Mouse (Mus musculus) embryonic facial prominence, embryonic 10.5 days (tissue): ENCODE results near the gene Tspan17. TPM values are rescaled to one million over a fixed set of nuclear protein-coding genes. Genes with fewer than 3 reads are reported as not detected.

Experiments used
- polyA plus RNA-seq: library from polyadenylated mRNA; unstranded; fragments of >200 nt; fragmentation: Nextera tagmentation; extraction: Ambion mirVana; gene quantifications from 2 replicates; pipeline ENCODE4 v1.2.1, GENCODE M21; 2016

Tspan17 gene
- polyA plus RNA-seq, 1 experiment from 2014 or later, result 10.9 TPM

Other genes starting within 250 kb of the Tspan17 start
- 200 and 207 TPM in 2 replicates for gene 4833439L19Rik, start 223.9 kb upstream of the Tspan17 start, polyA plus RNA-seq
- gene Arl10, start 214.4 kb upstream of the Tspan17 start, polyA plus RNA-seq, result 28.8 and 29.6 TPM in 2 replicates
- gene Nop16, start 199.3 kb upstream of the Tspan17 start, polyA plus RNA-seq, result 112 and 117 TPM in 2 replicates
- 144 and 154 TPM in 2 replicates for gene Higd2a, start 199.2 kb upstream of the Tspan17 start, polyA plus RNA-seq
- gene Cltb, start 178.0 kb upstream of the Tspan17 start, polyA plus RNA-seq, result 14.2 and 16.9 TPM in 2 replicates
- gene Faf2, start 167.6 kb upstream of the Tspan17 start, polyA plus RNA-seq, result 83.4 and 86.7 TPM in 2 replicates
- gene Rnf44, start 95.5 kb upstream of the Tspan17 start, polyA plus RNA-seq, result 87.6 and 105 TPM in 2 replicates
- gene Cdhr2, start 87.9 kb upstream of the Tspan17 start, polyA plus RNA-seq, result 0.05 and 0.15 TPM in 2 replicates
- gene Gprin1, start 39.5 kb upstream of the Tspan17 start, polyA plus RNA-seq, result 0.66 and 0.94 TPM in 2 replicates
- 0.79 and 1.3 TPM in 2 replicates for gene Sncb, start 22.8 kb upstream of the Tspan17 start, polyA plus RNA-seq
- gene Eif4e1b, start 5.4 kb upstream of the Tspan17 start, polyA plus RNA-seq, result not detected in 2 replicates
- 2.1 and 2.2 TPM in 2 replicates for gene Unc5a, start 160.0 kb downstream of the Tspan17 start, polyA plus RNA-seq
- 0.39 and 0.65 TPM in 2 replicates for gene Hk3, start 232.0 kb downstream of the Tspan17 start, polyA plus RNA-seq